Mouse (Mus musculus): Measurements from ENCODE around the gene Myh14.

DNA sequence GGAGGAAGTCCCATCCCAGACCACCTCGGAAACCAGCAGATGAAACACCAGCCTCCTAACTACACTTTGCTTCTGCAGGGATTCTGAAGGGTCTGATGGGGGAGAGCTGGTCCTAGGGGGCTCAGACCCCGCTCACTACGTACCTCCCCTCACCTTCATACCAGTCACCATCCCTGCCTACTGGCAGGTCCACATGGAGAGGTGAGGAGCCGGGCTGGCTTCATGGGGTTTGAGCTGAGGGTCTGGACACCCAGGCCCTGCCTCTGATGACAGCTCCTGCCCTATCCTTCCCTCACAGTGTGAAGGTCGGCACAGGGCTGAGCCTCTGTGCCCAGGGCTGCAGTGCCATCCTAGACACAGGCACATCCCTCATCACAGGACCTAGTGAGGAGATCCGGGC is 85.7 kb downstream of the Myh14 start:
- TF ChIP-seq NRF1 (IDR thresholded peaks at IDR 0.05; ENCODE audit: insufficient read depth, low read depth, low read length, poor library complexity, severe bottlenecking) (no peak), HCFC1 (IDR thresholded peaks at IDR 0.05; ENCODE audit: low read depth, low read length) (no peak), CTCF (IDR thresholded peaks at IDR 0.05 in 2 of 3, conservative IDR thresholded peaks at IDR 0.05 in 1 of 3; ENCODE audit: control insufficient read depth in 1 of 3, insufficient read depth in 1 of 3, low read depth in 2 of 3, low read length in 3 of 3, poor library complexity in 1 of 3, severe bottlenecking in 1 of 3) (no peak), JUND (IDR thresholded peaks at IDR 0.05; ENCODE audit: low read depth, low read length) (no peak), USF2 (IDR thresholded peaks at IDR 0.05; ENCODE audit: borderline replicate concordance in 1 of 2, insufficient read depth in 1 of 2, low read depth in 1 of 2, low read length in 2 of 2) (no peak), ZNF384 (IDR thresholded peaks at IDR 0.05; ENCODE audit: low read depth, low read length) (no peak), NELFE (IDR thresholded peaks at IDR 0.05; ENCODE audit: low read depth, low read length) (no peak), SIN3A (IDR thresholded peaks at IDR 0.05; ENCODE audit: low read length) (no peak), POLR2A (IDR thresholded peaks at IDR 0.05; ENCODE audit: control insufficient read depth in 1 of 2, insufficient read depth in 1 of 2, low read depth in 1 of 2, low read length in 2 of 2, poor library complexity in 1 of 2) (no peak), RCOR1 (IDR thresholded peaks at IDR 0.05; ENCODE audit: low read depth, low read length) (no peak)

All from MEL (cell line).